Mouse (Mus musculus): ENCODE measurements around the gene Peli2. TPM values are rescaled to one million over a fixed set of nuclear protein-coding genes. Genes with fewer than 3 reads are reported as not detected.

The Peli2 gene
- polyA plus RNA-seq, 2 experiments = 9.1 to 14.5 TPM

DNA sequence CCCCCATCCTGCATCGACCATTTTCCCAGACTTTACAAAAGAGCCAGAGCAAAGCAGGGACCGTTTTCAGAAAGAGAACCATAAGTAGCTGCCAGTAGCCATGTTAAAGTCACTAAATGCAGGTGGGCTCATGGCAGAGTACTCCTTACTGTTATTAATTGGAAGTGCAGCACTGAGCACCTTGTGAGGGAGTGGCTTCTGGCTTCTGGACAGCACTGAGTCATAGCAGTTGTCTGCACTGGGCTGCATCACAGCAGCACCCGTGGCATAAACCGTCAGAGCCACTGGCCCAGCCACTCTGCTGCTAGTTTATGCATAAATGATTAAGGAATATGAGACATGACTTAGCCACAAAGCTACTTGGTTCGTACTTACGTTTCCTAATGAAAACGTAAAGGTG is 120.7 kb downstream of the Peli2 start:
- no peak overlapping the region for H3K4me2 ChIP-seq (replicated peaks; ENCODE audit: low read depth, low read length, severe bottlenecking)
- no peak overlapping the region for H3K27ac ChIP-seq (replicated peaks; ENCODE audit: low read depth, low read length)
- H3K36me3 ChIP-seq (ENCODE audit: control insufficient read depth, insufficient read depth, low read length) = 0 out of 2 replicates have a peak, but pooled peaks cover 9% of the 10 kb centered on the region
- no peaks in the 10 kb centered on the region for H3K9me3 ChIP-seq (ENCODE audit: control insufficient read depth, low read length)
- WGBS = 70% methylated on average over 7 of the region's 7 CpGs
- H3K4me1 ChIP-seq (ENCODE audit: control insufficient read depth, insufficient read depth, low read length) = no peaks in the 10 kb centered on the region
- no peak for TF ChIP-seq POLR2A (IDR thresholded peaks at IDR 0.05; ENCODE audit: borderline replicate concordance, extremely low read depth, insufficient read depth, insufficient read length)
- no peak for ATAC-seq (ENCODE audit: low FRiP score, low read depth)
- no peak overlapping the region for H3K4me3 ChIP-seq (replicated peaks; ENCODE audit: low read length)
- DNase-seq (ENCODE audit: low spot score) = no peak
- H3K27me3 ChIP-seq (ENCODE audit: control insufficient read depth, insufficient read depth, low read length) = no peaks in the 10 kb centered on the region
- H3K9ac ChIP-seq (ENCODE audit: low read depth, low read length, severe bottlenecking) = no peak overlapping the region

DNA sequence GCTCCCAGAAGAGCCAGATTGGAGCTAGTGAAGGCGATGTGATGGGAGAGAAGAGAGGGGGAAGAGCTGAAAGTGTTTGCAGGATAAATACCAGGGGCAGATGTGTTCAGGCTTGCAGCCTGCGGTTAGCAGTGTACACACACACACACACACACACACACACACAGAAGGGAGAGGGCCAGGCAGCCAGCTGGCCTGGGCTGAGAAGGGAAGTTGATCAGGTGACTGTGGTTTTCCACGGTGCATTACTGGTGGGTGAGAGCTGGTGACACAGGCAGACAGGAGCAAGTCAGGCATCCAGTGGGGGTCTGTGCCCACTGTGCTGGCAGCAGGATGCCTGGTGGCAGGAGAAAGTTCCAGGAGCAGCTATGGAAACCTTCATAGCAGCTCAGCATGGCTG is 125.6 kb downstream of the Peli2 start:
- H3K9me3 ChIP-seq (ENCODE audit: control insufficient read depth, low read length) = no peaks in the 10 kb centered on the region
- no peak overlapping the region for H3K4me2 ChIP-seq (replicated peaks; ENCODE audit: low read depth, low read length, severe bottlenecking)
- H3K27me3 ChIP-seq (ENCODE audit: control insufficient read depth, insufficient read depth, low read length) = no peaks in the 10 kb centered on the region
- H3K27ac ChIP-seq (replicated peaks; ENCODE audit: low read depth, low read length) = no peak overlapping the region
- DNase-seq (ENCODE audit: low spot score) (no peak), ATAC-seq (ENCODE audit: low FRiP score, low read depth) (peak; percentile 70; the same call in 1 of the 2 replicates)
- WGBS = 49% methylated on average over 3 of the region's 3 CpGs
- no peak overlapping the region for H3K9ac ChIP-seq (ENCODE audit: low read depth, low read length, severe bottlenecking)
- H3K4me3 ChIP-seq (replicated peaks; ENCODE audit: low read length) = no peak overlapping the region
- TF ChIP-seq POLR2A (IDR thresholded peaks at IDR 0.05; ENCODE audit: borderline replicate concordance, extremely low read depth, insufficient read depth, insufficient read length) = no peak
- no peaks in the 10 kb centered on the region for H3K4me1 ChIP-seq (ENCODE audit: control insufficient read depth, insufficient read depth, low read length)
- H3K36me3 ChIP-seq (ENCODE audit: control insufficient read depth, insufficient read depth, low read length) = peaks cover 9% of the 10 kb centered on the region; the same call in 1 of the 2 replicates

DNA sequence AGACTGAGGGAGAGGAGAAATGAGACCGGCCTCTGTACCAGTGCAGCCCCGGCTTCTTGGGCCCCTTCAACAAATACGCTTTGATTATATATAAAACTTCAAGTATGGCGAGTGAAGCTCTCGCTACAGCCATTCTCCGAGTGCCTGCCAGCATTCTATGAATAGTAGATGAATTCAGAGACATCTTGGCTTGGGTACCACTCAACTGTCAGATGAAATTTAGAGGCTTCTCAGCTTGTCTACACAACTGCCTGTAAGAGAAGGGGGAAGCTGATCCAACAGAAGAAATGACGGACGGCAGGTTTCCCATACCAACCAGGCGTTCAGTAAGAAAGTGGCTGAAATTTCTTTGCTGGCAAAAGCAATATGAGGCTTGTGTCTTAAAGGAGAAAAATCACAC is 126.3 kb downstream of the Peli2 start:
- Histone ChIP-seq H3K27ac (replicated peaks; ENCODE audit: low read depth, low read length) (no peak overlapping the region), H3K4me2 (replicated peaks; ENCODE audit: low read depth, low read length, severe bottlenecking) (no peak overlapping the region), H3K4me1 (ENCODE audit: control insufficient read depth, insufficient read depth, low read length) (no peaks in the 10 kb centered on the region), H3K27me3 (ENCODE audit: control insufficient read depth, insufficient read depth, low read length) (no peaks in the 10 kb centered on the region), H3K9ac (ENCODE audit: low read depth, low read length, severe bottlenecking) (no peak overlapping the region), H3K9me3 (ENCODE audit: control insufficient read depth, low read length) (no peaks in the 10 kb centered on the region), H3K36me3 (ENCODE audit: control insufficient read depth, insufficient read depth, low read length) (peaks cover 9% of the 10 kb centered on the region; the same call in 1 of the 2 replicates), H3K4me3 (replicated peaks; ENCODE audit: low read length) (no peak overlapping the region)
- 87% methylated on average over 9 of the region's 9 CpGs for WGBS
- TF ChIP-seq POLR2A (IDR thresholded peaks at IDR 0.05; ENCODE audit: borderline replicate concordance, extremely low read depth, insufficient read depth, insufficient read length) = no peak
- ATAC-seq (ENCODE audit: low FRiP score, low read depth) = no peak
- DNase-seq (ENCODE audit: low spot score) = no peak

DNA sequence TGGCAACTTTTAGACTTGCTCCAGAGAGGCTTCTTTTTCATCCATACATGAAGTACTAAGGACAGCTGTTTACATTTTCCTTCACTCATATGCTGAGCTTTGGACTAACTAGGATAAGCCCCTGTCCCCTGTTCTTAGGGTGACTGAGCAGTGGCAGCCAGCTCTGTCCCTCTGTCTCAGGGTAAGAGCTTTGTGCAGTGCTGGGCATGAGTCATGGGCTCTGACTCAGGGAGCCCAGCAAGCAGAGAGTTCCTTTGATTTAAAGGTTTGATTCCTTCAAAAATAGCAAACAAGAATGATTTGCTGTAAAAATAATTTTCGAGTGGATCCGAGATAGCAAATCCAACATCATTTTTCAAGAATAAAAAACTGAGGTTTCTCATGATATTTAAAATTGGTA is 128.8 kb downstream of the Peli2 start:
- ATAC-seq (ENCODE audit: low FRiP score, low read depth) (no peak), DNase-seq (ENCODE audit: low spot score) (no peak)
- Histone ChIP-seq H3K27ac (replicated peaks; ENCODE audit: low read depth, low read length) (no peak overlapping the region), H3K4me3 (replicated peaks; ENCODE audit: low read length) (no peak overlapping the region), H3K27me3 (ENCODE audit: control insufficient read depth, insufficient read depth, low read length) (no peaks in the 10 kb centered on the region), H3K9me3 (ENCODE audit: control insufficient read depth, low read length) (no peaks in the 10 kb centered on the region), H3K4me2 (replicated peaks; ENCODE audit: low read depth, low read length, severe bottlenecking) (no peak overlapping the region), H3K9ac (ENCODE audit: low read depth, low read length, severe bottlenecking) (no peak overlapping the region), H3K36me3 (ENCODE audit: control insufficient read depth, insufficient read depth, low read length) (peaks cover 7% of the 10 kb centered on the region; the same call in 1 of the 2 replicates), H3K4me1 (ENCODE audit: control insufficient read depth, insufficient read depth, low read length) (no peaks in the 10 kb centered on the region)
- no peak for TF ChIP-seq POLR2A (IDR thresholded peaks at IDR 0.05; ENCODE audit: borderline replicate concordance, extremely low read depth, insufficient read depth, insufficient read length)
- 93% methylated on average over 2 of the region's 2 CpGs for WGBS

DNA sequence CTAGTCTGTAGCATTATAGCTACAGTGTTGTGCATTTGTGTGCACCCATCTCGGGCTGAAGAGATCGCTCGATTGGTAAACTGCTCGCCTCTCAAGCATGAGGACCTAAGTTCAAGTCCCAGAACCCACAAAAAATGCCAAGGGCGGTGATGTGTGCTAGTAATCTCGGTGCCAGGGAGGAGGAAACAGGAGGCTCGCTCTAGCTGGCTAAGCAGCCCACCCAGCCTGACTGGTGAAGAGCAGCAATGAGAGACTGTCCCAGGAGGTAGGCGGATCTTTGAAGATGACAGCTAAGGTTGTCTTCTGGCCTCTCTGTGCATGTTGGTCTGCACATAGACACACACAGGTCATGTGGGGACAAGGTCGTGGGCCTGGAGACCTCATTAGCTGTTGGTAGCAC is 129.3 kb downstream of the Peli2 start:
- ATAC-seq (ENCODE audit: low FRiP score, low read depth) = no peak

More for the DNA sequence above, 129.3 kb downstream of the Peli2 start:
- H3K9ac ChIP-seq (ENCODE audit: low read depth, low read length, severe bottlenecking) = no peak overlapping the region
- H3K27me3 ChIP-seq (ENCODE audit: control insufficient read depth, insufficient read depth, low read length) = no peaks in the 10 kb centered on the region
- no peak for TF ChIP-seq POLR2A (IDR thresholded peaks at IDR 0.05; ENCODE audit: borderline replicate concordance, extremely low read depth, insufficient read depth, insufficient read length)
- no peaks in the 10 kb centered on the region for H3K9me3 ChIP-seq (ENCODE audit: control insufficient read depth, low read length)
- no peak overlapping the region for H3K27ac ChIP-seq (replicated peaks; ENCODE audit: low read depth, low read length)
- 92% methylated on average over 9 of the region's 9 CpGs for WGBS
- no peak overlapping the region for H3K4me3 ChIP-seq (replicated peaks; ENCODE audit: low read length)
- H3K4me2 ChIP-seq (replicated peaks; ENCODE audit: low read depth, low read length, severe bottlenecking) = no peak overlapping the region
- DNase-seq (ENCODE audit: low spot score) = no peak
- H3K4me1 ChIP-seq (ENCODE audit: control insufficient read depth, insufficient read depth, low read length) = no peaks in the 10 kb centered on the region
- H3K36me3 ChIP-seq (ENCODE audit: control insufficient read depth, insufficient read depth, low read length) = peaks cover 9% of the 10 kb centered on the region

All from limb, embryonic 14.5 days (tissue).